Mouse (Mus musculus) neural tube, embryonic 14.5 days (tissue): ENCODE data around the gene Calm3. TPM values are rescaled to one million over a fixed set of nuclear protein-coding genes. Genes with fewer than 3 reads are reported as not detected.

ENCODE experiments used
- ATAC-seq: fragments of 200-750 bp; cut with Nextera tagmentation; 2 replicates; pipeline ENCODE4 v1.8.0; 2017; ENCODE audit warnings: low read depth, mild to moderate bottlenecking, moderate TSS enrichment, moderate library complexity
- H3K27ac ChIP-seq: fragments of 300-500 bp; sonication (generic); 2 replicates; pipeline ENCODE4 v1.5.1; 2014; ENCODE audit warnings: low read depth, mild to moderate bottlenecking, control low read depth, low read length, moderate library complexity, mixed read lengths
- H3K27me3 ChIP-seq: fragments of 300-500 bp; sonication (generic); 2 replicates; pipeline ENCODE4 v1.6.1; 2014; ENCODE audit warnings: low read length; ENCODE audit not compliant: control insufficient read depth, insufficient read depth
- H3K36me3 ChIP-seq: fragments of 300-500 bp; sonication (generic); 2 replicates; pipeline ENCODE4 v1.6.1; 2014; ENCODE audit warnings: low read length, mixed read lengths; ENCODE audit not compliant: control insufficient read depth, insufficient read depth
- H3K4me1 ChIP-seq: fragments of 300-500 bp; sonication (generic); 2 replicates; pipeline ENCODE4 v1.6.1; 2014; ENCODE audit warnings: low read length; ENCODE audit not compliant: control insufficient read depth, insufficient read depth
- H3K4me2 ChIP-seq: fragments of 300-500 bp; sonication (generic); 2 replicates; pipeline ENCODE4 v1.6.1; 2014; ENCODE audit warnings: mild to moderate bottlenecking, low read depth, low read length, control low read depth
- H3K4me3 ChIP-seq: fragments of 300-500 bp; sonication (generic); 2 replicates; pipeline ENCODE4 v1.5.1; 2014; ENCODE audit warnings: low read depth, low read length, control low read depth, mixed read lengths
- H3K9ac ChIP-seq: fragments of 300-500 bp; sonication (generic); replicated peaks from 2 replicates; pipeline ENCODE4 v1.6.1; 2014; ENCODE audit warnings: low read depth, mild to moderate bottlenecking, control low read depth, low read length, mixed read lengths
- H3K9me3 ChIP-seq: fragments of 300-500 bp; sonication (generic); 2 replicates; pipeline ENCODE4 v1.6.1; 2016; ENCODE audit warnings: low read length; ENCODE audit not compliant: control insufficient read depth
- WGBS: fragments of 180-500 bp; shearing (Covaris S2); extraction: QIAGEN DNeasy Blood & Tissue Kit; methylation state at CpG from one replicate; pipeline ENCODE4 v1.1.7; 2014; 5-methylcytosine and 5-hydroxymethylcytosine counted together
- polyA plus RNA-seq: library from polyadenylated mRNA; unstranded; fragments of >200 nt; fragmentation: Nextera tagmentation; extraction: Ambion mirVana; gene quantifications from 2 replicates; pipeline ENCODE4 v1.2.1, GENCODE M21; 2014

Calm3 gene
- polyA plus RNA-seq, 1 experiment from 2014 or later = 503 TPM

DNA sequence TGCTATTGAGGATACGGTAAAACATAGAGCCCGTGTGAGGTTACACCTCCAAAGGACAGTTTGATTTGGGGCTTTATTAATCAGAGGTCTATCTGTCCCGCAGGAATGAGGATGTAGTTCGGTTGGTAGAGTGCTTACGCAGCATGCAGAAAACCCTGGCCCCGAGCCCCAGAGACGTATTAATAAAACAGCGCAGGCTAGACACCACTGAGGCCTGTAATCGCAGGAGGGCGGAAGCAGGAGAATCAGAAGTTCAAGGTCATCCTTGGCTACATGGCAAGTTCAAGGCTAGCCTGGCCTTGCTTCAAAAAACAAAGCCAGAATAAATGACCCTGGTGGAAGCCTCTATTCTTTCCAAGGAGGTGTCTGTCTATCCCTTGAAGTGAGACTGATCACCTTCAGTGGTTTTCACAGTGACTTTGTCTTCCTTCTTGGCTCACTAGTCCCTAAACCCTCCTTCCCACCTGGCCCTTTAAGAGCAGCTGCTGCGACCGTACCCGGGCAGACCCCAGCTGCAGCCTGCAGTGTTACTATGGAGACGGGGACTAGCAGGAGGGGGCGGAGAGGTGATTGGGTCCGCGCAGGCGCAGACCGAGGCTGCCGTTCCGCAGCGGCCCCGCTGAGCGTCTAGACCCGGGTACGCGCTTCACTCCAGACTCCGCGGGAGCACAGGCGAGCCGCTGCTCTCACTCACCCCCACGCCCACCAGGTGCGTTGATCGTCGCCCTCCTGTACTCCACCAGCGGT is 20.3 kb upstream of the Calm3 start, which contains the start of gene Pnmal2:
Pnmal2 (plus strand) TSS at position 622 of the 747 bp plus-strand sequence.
- peak within 1 kb of the TSS; percentile 86 for H3K9ac ChIP-seq

DNA sequence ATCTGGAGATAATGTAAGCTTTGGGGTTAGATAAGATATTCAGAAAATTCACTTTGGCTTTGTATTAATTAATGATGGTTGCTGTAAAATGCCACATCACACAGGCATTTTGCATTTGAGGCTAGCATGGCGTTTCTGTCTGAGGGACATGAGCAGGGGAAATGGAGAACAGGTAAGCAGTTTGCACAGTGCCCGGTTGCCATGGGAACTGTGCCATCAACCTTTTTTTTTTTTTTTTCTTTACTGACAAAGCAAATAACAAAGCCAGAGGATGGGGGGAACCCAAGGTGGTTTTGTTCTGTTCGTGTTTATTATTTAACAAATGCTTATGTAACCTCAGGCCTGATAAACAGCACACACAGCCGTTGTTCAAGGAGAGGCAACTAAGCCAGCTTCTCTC is 18.9 kb upstream of the Calm3 start:
- H3K36me3 ChIP-seq = no peaks in the 10 kb centered on the region
- H3K4me2 ChIP-seq = no peak overlapping the region
- no peak for ATAC-seq
- H3K9me3 ChIP-seq = no peaks in the 10 kb centered on the region
- H3K9ac ChIP-seq = no peak overlapping the region
- no peaks in the 10 kb centered on the region for H3K27me3 ChIP-seq
- H3K4me1 ChIP-seq = peaks cover 27% of the 10 kb centered on the region
- H3K27ac ChIP-seq = peak overlapping the region; percentile 94
- WGBS = 44% methylated on average over 4 of the region's 4 CpGs
- no peak overlapping the region for H3K4me3 ChIP-seq

More for the DNA sequence above, 20.3 kb upstream of the Calm3 start, which contains the start of gene Pnmal2:
- ATAC-seq = peak; percentile 90
- Histone ChIP-seq H3K4me2 (peak within 1 kb of the TSS; percentile 98), H3K4me3 (peak within 1 kb of the TSS; percentile 75), H3K9me3 (no peaks in the 10 kb centered on the region), H3K27ac (peak within 1 kb of the TSS; percentile 94), H3K36me3 (no peaks in the 10 kb centered on the region), H3K27me3 (no peaks in the 10 kb centered on the region), H3K4me1 (peaks cover 36% of the 10 kb centered on the region)
- WGBS = 8% methylated on average over 36 of the region's 36 CpGs

DNA sequence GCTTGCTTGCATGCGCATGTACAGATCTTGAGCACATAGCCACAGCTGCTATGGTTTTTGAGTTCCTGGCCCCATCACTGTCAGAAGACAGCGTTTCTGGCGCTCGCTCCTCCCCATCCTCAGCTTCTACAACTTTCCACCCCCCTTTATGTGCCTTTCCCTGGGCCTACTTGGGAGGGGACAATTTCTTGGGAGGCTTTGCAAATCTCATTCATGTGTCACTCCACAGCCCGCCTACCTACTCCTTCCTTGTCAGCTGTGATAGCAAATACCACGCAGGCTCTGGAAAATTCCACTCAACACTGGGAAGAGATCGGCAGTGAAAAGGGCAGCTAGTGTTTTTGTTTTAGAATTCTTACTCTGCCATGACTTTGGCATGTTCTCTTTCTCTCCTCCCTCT is 16.4 kb upstream of the Calm3 start:
- H3K9ac ChIP-seq = no peak overlapping the region
- WGBS = 60% methylated on average over 7 of the region's 7 CpGs

DNA sequence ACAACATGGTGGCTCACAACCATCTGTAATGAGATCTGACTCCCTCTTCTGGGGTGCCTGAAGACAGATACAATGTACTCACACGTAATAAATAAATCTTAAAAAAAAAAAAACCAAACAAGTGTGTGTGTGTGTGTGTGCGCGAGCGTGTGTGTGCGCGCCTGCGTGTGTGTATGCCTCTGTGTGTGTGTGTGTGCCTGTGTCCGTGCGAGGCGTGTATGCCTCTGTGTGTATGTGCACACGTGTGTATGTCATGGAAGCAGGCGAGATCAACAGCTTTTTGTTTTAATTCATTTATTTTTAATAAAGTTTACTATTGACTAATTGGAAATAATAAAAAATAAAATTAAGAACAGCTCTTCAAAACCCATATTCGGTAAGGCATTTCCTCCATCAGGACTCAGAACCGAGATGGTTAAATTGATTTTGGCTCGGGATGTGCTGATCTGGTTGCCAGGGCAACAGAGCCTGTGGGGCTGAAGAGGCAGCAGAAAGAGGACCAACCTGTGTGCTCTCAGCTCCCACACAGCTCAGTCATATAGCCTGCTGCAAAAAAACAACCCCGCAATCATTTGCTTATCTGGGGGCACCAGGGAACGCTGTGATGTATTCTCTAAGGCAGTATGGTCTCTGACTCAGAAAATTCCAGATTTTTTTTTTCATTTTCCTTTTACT is 14.3 kb upstream of the Calm3 start:
- peak; percentile 91; the same call in 1 of the 2 replicates for ATAC-seq
- Histone ChIP-seq H3K4me1 (peaks cover 13% of the 10 kb centered on the region), H3K9ac (no peak overlapping the region), H3K27ac (peak overlapping the region; percentile 74), H3K9me3 (no peaks in the 10 kb centered on the region), H3K4me3 (no peak overlapping the region), H3K36me3 (no peaks in the 10 kb centered on the region), H3K27me3 (no peaks in the 10 kb centered on the region), H3K4me2 (no peak overlapping the region)
- 62% methylated on average over 17 of the region's 17 CpGs for WGBS

More for the DNA sequence above, 16.4 kb upstream of the Calm3 start:
- Histone ChIP-seq H3K4me2 (no peak overlapping the region), H3K9me3 (no peaks in the 10 kb centered on the region), H3K27ac (peak overlapping the region; percentile 7; the same call in 1 of the 2 replicates), H3K27me3 (no peaks in the 10 kb centered on the region), H3K36me3 (no peaks in the 10 kb centered on the region), H3K4me1 (peaks cover 18% of the 10 kb centered on the region), H3K4me3 (no peak overlapping the region)
- ATAC-seq = no peak

DNA sequence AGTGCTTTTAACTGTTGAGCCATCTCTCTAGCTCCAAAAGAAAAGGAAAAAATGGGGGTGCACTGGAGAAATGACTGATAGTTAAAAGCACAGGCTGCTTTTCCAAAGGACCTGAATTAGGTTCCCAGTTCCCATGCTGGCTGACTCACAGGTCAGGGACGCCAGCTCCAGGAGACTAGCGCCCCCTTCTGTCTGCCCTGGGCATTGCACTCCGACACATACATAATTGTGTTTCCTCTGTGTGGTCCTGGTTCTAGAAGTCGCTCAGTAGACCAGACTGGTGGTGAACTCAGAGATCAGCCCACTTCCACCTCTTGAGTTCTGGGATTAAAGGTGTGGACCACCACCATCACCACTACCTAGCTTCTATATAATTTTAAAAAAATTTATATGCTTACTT is 13.4 kb upstream of the Calm3 start:
- no peak overlapping the region for H3K4me2 ChIP-seq
- no peak overlapping the region for H3K27ac ChIP-seq
- no peaks in the 10 kb centered on the region for H3K27me3 ChIP-seq
- ATAC-seq = no peak
- H3K36me3 ChIP-seq = no peaks in the 10 kb centered on the region
- H3K9ac ChIP-seq = no peak overlapping the region
- no peaks in the 10 kb centered on the region for H3K9me3 ChIP-seq
- H3K4me1 ChIP-seq = peaks cover 10% of the 10 kb centered on the region
- WGBS = 45% methylated on average over 4 of the region's 4 CpGs
- H3K4me3 ChIP-seq = no peak overlapping the region

DNA sequence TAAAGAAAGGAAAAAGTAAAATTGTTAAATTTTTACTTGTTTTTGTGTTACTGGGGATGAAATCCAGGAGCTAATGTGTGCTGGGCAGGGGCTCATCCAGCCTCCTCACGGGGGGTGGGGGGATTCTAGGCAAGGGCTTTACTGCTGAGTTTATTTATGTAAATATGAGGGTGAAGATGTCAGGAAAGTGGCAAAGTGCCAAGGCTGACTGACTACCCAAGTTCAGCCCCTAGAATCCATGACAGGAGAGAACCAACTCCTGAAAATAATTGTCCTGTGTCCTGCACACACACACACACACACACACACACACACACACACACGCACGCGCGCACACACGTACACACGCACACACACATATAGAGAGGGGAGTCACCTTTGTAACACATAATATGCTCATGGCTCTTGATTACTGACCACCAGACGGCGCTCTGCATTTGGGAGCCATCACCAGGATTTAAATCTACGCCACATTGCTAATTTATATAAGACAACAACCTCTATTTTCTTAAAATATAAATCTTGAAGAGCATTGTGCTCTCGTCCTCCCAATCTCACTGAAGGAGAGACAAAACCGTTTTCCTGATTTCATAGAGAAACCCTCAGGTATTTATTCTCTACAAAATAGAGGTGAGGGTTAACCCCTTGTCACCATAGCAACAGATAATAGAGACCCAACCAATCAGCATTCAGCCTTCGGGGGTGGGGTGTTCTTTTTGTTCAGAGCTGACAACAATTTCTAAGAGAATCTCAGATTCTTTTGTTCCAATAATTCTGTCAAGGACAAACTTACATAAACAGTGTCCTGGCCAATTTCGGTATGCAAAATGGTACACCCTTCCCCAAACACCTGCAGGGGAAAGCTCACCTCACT is 9.0 kb upstream of the Calm3 start:
- H3K4me1 ChIP-seq = 0 out of 2 replicates have a peak, but pooled peaks cover 4% of the 10 kb centered on the region
- no peak overlapping the region for H3K4me3 ChIP-seq
- H3K4me2 ChIP-seq = no peak overlapping the region
- H3K9ac ChIP-seq = no peak overlapping the region
- no peaks in the 10 kb centered on the region for H3K27me3 ChIP-seq
- H3K9me3 ChIP-seq = no peaks in the 10 kb centered on the region
- ATAC-seq = peak; percentile 70
- H3K27ac ChIP-seq = peak overlapping the region; percentile 66
- H3K36me3 ChIP-seq = no peaks in the 10 kb centered on the region
- WGBS = 37% methylated on average over 14 of the region's 14 CpGs

DNA sequence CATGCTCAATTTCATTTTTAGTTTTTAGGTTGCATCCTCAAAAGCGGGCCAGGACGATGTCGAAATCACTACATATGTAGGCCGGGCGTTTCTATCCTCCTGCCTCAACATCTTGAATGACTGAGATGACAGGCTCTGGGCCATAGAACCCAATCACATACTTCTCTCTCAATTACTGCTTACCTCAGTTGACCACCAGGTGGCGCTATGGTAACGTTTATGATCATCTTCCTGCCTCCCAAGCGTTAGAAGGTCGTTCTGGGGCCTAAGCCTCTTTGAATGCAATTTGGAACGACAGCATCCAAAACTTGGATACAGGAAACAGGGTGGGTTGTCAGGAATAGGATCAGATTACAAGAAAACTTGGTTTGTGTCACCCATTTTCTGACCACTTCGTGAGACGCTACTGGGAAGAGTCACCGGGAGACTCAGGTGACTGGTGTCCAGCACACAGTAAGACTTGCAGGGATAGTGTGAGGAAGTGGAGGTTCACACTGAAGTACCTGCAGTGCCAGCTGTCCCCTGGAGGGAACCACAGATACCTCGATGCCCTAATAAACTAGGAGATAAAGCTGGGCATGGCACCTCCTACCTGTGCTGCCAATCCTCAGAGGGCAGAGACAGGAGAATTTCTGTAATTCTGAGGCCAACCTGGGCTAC is 8.2 kb upstream of the Calm3 start:
- ATAC-seq = peak; percentile 66
- H3K9me3 ChIP-seq = no peaks in the 10 kb centered on the region
- H3K27ac ChIP-seq = no peak overlapping the region
- no peaks in the 10 kb centered on the region for H3K27me3 ChIP-seq
- 0 out of 2 replicates have a peak, but pooled peaks cover 4% of the 10 kb centered on the region for H3K4me1 ChIP-seq
- WGBS = 22% methylated on average over 14 of the region's 14 CpGs
- no peak overlapping the region for H3K4me3 ChIP-seq
- no peaks in the 10 kb centered on the region for H3K36me3 ChIP-seq
- H3K9ac ChIP-seq = no peak overlapping the region
- no peak overlapping the region for H3K4me2 ChIP-seq

DNA sequence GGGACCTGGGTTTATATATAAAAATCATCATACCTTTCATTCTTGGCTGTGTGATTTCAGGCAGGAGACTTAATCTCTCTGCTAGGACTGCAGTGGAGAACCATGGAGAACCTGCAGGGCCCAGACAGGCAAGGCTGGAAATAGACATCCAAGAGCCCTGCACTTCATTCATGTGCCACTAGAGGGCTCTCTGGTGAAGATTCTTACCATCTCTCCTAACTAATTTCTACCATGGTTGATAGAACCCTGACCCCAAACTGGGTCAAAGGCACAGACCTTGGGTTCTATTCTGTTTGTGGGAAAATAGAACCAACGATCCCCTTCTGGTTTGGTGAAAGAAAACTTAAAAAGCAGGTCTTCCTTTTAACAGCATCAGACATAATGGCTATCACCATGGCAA is 6.9 kb upstream of the Calm3 start:
- Histone ChIP-seq H3K9ac (no peak overlapping the region), H3K4me2 (no peak overlapping the region), H3K4me3 (no peak overlapping the region), H3K27ac (no peak overlapping the region), H3K36me3 (no peaks in the 10 kb centered on the region), H3K9me3 (no peaks in the 10 kb centered on the region), H3K27me3 (no peaks in the 10 kb centered on the region), H3K4me1 (0 out of 2 replicates have a peak, but pooled peaks cover 4% of the 10 kb centered on the region)
- no peak for ATAC-seq
- 3% methylated on average over 1 of the region's 1 CpGs for WGBS
